Mouse (Mus musculus) cerebellum, adult 2 months (tissue): ENCODE results near the gene Ugt1a9.
"Not testable (repeated sequence)": the region's sequence is repeated elsewhere in the genome, so short reads cannot be mapped to it uniquely, and the experiment has no call there.

Source experiments
- CTCF ChIP-seq: fragments of 200-500 bp; IDR thresholded peaks from 2 replicates; pipeline ENCODE4 v1.5.1; 2011; ENCODE audit warnings: low read depth, mild to moderate bottlenecking, control low read depth, low read length, moderate library complexity, borderline replicate concordance; ENCODE audit not compliant: insufficient read depth
- POLR2A ChIP-seq: fragments of 200-500 bp; IDR thresholded peaks from 2 replicates; pipeline ENCODE4 v1.6.1; 2011; ENCODE audit warnings: low read length, control low read depth, borderline replicate concordance; ENCODE audit not compliant: insufficient read depth

GRCm38 (mm10) chr1:88121521-88121920, 50.9 kb downstream of the Ugt1a9 start:
- not testable (repeated sequence) for TF ChIP-seq CTCF, POLR2A
